Mouse (Mus musculus) hindbrain, postnatal 0 days (tissue): ENCODE results near the gene Efna5. TPM values are rescaled to one million over a fixed set of nuclear protein-coding genes. Genes with fewer than 3 reads are reported as not detected.

ENCODE experiments used
- ATAC-seq: fragments of 200-750 bp; cut with Nextera tagmentation; 2 replicates; pipeline ENCODE4 v1.8.0; 2017; ENCODE audit warnings: mild to moderate bottlenecking, moderate TSS enrichment, moderate library complexity
- DNase-seq: peaks from one replicate; pipeline ENCODE4 v3.0.0-alpha.2; 2015; ENCODE audit warnings: low spot score
- H3K27ac ChIP-seq: fragments of 300-500 bp; sonication (generic); 2 replicates; pipeline ENCODE4 v1.5.1; 2014; ENCODE audit warnings: mild to moderate bottlenecking
- H3K27me3 ChIP-seq: fragments of 300-500 bp; sonication (generic); 2 replicates; pipeline ENCODE4 v1.6.1; 2014; ENCODE audit warnings: low read length, mixed read lengths; ENCODE audit not compliant: insufficient read depth
- H3K36me3 ChIP-seq: fragments of 300-500 bp; sonication (generic); 2 replicates; pipeline ENCODE4 v1.6.1; 2014; ENCODE audit warnings: low read length, mixed read lengths; ENCODE audit not compliant: insufficient read depth
- H3K4me1 ChIP-seq: fragments of 300-500 bp; sonication (generic); 2 replicates; pipeline ENCODE4 v1.6.1; 2014; ENCODE audit warnings: antibody characterized with exemption, low read length, mixed read lengths; ENCODE audit not compliant: insufficient read depth
- H3K4me2 ChIP-seq: fragments of 300-500 bp; sonication (generic); 2 replicates; pipeline ENCODE4 v1.6.1; 2014; ENCODE audit warnings: low read depth, mild to moderate bottlenecking, low read length, moderate library complexity, mixed read lengths
- H3K4me3 ChIP-seq: fragments of 300-500 bp; sonication (generic); 2 replicates; pipeline ENCODE4 v1.5.1; 2014; ENCODE audit warnings: low read length
- H3K9ac ChIP-seq: fragments of 300-500 bp; sonication (generic); replicated peaks from 2 replicates; pipeline ENCODE4 v1.6.1; 2014; ENCODE audit warnings: mild to moderate bottlenecking, low read length, moderate library complexity, mixed read lengths
- H3K9me3 ChIP-seq: fragments of 300-500 bp; sonication (generic); 2 replicates; pipeline ENCODE4 v1.6.1; 2016; ENCODE audit warnings: low read length, mixed read lengths
- CTCF ChIP-seq: IDR thresholded peaks from 2 replicates; pipeline ENCODE4 v1.5.1; 2016; ENCODE audit warnings: antibody characterized with exemption, control low read depth, low read depth
- WGBS: fragments of 180-500 bp; shearing (Covaris S2); extraction: QIAGEN DNeasy Blood & Tissue Kit; methylation state at CpG from one replicate; pipeline ENCODE4 v1.1.7; 2014; 5-methylcytosine and 5-hydroxymethylcytosine counted together
- polyA plus RNA-seq: library from polyadenylated mRNA; unstranded; fragments of >200 nt; fragmentation: Nextera tagmentation; extraction: Ambion mirVana; gene quantifications from 2 replicates; pipeline ENCODE4 v1.2.1, GENCODE M21; 2015
- total RNA-seq: library from RNA; depleted of rRNA; stranded (reverse); fragments of >200 nt; gene quantifications from 2 replicates; pipeline ENCODE4 v1.2.3, GENCODE M21; 2014

The Efna5 gene
- total and polyA plus RNA-seq, 2 experiments from 2014 or later: 5.3 to 40.2 TPM

DNA sequence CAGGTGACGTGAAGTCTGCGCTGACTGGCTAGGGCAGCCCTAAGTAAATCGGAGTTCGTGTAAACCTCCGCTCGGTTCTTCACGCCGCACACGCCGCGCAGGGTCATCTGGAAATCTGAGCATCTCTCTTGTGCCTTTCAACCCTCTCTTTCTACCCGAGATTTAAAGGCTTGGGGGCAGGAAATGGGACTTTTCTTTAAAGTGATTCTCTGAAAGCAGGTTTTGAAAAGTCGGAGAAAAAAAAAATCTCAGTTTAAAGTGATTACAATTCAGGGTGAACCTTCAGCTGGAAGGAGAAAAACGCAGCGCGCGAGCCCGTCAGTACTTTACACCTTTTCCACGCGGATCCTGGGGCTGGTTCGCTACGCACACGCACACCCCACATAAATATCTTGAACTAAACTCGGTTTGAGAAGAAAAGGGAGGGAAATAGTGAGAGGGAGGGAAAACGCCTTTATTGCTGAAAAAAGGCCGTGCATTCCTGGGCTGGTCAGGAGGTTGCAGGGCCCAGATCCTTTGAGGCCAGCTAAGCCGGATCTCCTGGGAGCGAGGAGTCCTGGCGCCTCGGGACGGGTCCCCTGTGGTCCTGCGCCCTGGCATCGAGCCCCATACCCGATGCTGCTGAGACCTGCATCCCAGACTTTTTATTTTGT is 2.5 kb upstream of the Efna5 start:
- DNase-seq: no peak
- under 1% methylated on average over 34 of the region's 34 CpGs for WGBS
- no peaks in the 10 kb centered on the region for H3K36me3 ChIP-seq
- no peaks in the 10 kb centered on the region for H3K4me1 ChIP-seq
- H3K27me3 ChIP-seq: no peaks in the 10 kb centered on the region
- no peak for TF ChIP-seq CTCF
- H3K9ac ChIP-seq: peak overlapping the region; percentile 73
- H3K9me3 ChIP-seq: no peaks in the 10 kb centered on the region
- ATAC-seq: no peak; the same call in 1 of the 2 replicates
- H3K4me3 ChIP-seq: peak overlapping the region; percentile 83
- H3K27ac ChIP-seq: peak overlapping the region; percentile 80
- peak overlapping the region; percentile 99 for H3K4me2 ChIP-seq

- H3K9ac ChIP-seq: peak overlapping the region; percentile 73
Observed at GRCm38 (mm10) chr17:62882726-62883475, 1.8 kb upstream of the Efna5 start.

DNA sequence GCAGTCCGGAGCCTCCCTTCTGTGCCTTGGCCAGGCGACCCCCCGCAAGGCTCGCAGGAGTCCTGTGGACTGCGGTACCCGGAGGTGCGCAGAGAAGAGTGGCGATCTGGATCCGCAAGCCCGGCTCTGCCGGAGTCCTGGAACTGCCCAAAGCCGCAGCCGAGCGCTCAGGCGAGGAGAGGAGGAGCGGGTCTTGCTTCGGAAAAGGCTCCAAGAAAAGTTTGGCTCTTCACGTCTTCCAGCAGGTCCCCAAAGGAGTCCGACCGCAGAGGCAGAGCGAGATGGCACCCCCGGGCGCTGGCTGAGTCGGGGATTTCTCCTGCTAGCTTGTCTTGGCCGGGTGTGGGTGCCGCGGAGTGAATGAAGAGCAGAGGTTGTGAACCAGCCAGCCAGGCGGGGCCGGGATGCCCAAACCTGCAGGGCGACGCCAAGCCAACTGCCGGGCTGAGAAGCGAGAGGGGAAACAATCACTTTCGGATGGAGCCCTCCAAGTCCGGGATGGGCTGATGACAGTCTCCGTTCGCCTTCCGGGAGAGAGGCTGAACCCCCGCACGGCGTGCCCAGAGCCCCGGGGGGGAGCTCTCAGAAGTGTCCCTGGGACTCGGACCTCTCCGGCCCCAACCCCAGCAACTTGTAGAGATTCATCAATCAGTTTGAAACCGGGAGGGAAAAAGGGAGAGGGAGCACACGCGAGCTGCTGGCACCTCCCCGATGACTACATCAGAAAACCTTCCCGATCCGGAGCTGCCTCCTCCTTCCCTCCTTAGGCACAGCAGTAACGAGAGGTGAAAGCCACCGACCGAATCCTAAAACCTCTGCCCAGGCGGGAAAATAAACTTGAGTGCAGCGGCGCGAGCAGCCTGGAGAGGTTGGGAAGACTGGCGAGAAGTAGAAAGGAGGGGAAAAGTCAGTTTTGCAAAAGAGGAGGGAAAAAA is 941 bp upstream of the Efna5 start:
- peak overlapping the region; percentile 99 for H3K4me2 ChIP-seq
- H3K4me1 ChIP-seq: no peaks in the 10 kb centered on the region
- under 1% methylated on average over 57 of the region's 58 CpGs for WGBS
- DNase-seq (peak; percentile 65), ATAC-seq (peak; percentile 25)
- no peak for TF ChIP-seq CTCF
- peak overlapping the region; percentile 73 for H3K9ac ChIP-seq
- peak overlapping the region; percentile 80 for H3K27ac ChIP-seq
- H3K27me3 ChIP-seq: no peaks in the 10 kb centered on the region
- H3K9me3 ChIP-seq: no peaks in the 10 kb centered on the region
- H3K36me3 ChIP-seq: no peaks in the 10 kb centered on the region
- peak overlapping the region; percentile 83 for H3K4me3 ChIP-seq

More at GRCm38 (mm10) chr17:62882726-62883475, 1.8 kb upstream of the Efna5 start:
- H3K4me1 ChIP-seq: no peaks in the 10 kb centered on the region
- H3K27ac ChIP-seq: peak overlapping the region; percentile 80
- no peaks in the 10 kb centered on the region for H3K36me3 ChIP-seq
- peak; percentile 90 for ATAC-seq
- H3K9me3 ChIP-seq: no peaks in the 10 kb centered on the region
- no peaks in the 10 kb centered on the region for H3K27me3 ChIP-seq
- peak overlapping the region; percentile 83 for H3K4me3 ChIP-seq
- WGBS: 0% methylated on average over 33 of the region's 53 CpGs
- DNase-seq: peak; percentile 93
- peak overlapping the region; percentile 99 for H3K4me2 ChIP-seq
- no peak for TF ChIP-seq CTCF

DNA sequence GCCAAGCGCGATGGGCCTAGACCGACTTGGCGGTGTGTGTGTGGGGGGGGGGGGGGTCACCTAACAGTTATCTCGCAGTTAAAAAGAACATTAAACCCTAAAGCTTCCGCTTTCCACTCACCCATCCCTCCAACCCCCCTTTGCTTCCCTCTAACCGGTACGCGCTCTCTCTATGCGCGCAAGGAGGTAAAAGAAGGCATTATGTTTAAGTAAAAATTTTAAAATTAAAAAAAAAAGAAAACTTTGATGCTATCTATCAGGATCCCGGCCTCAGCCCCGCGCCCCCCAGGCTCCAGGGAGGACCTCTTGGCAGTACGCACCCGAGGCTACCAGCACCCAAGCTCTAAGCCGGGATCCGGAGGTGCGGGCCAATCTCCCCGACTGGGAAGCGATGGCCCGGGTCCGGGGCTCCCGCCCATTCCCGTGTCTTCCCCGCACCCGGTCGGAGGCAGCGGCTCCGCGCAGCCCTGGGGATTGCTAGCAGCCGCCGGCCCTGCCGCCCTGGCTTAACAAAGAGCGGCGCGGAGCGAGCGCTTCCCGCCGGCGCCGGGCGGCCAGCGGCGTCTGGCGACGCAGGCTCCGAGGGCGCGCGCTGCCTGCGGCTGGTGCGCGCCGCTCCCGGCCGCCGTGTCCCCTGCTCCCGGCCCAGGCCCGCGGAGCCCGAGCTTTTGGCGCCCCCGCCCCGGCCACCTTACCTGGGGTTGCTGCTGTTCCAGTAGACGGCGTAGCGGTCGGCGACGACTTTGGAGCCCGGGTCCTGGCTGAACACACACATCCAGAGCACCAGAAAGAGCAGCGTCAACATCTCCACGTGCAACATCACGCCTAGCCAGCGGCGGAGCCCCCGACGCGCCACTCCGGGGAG is 574 bp downstream of the Efna5 start:
- no peak for TF ChIP-seq CTCF
- Histone ChIP-seq H3K4me2 (peak overlapping the region; percentile 99), H3K27ac (peak overlapping the region; percentile 80), H3K9me3 (no peaks in the 10 kb centered on the region), H3K27me3 (no peaks in the 10 kb centered on the region), H3K4me1 (no peaks in the 10 kb centered on the region), H3K9ac (peak overlapping the region; percentile 73), H3K36me3 (no peaks in the 10 kb centered on the region), H3K4me3 (peak overlapping the region; percentile 83)
- DNase-seq (peak; percentile 68), ATAC-seq (peak; percentile 8)
- WGBS: under 1% methylated on average over 68 of the region's 82 CpGs

GRCm38 (mm10) chr17:62879526-62880310 is 1.4 kb downstream of the Efna5 start:
- peak overlapping the region; percentile 99 for H3K4me2 ChIP-seq
- H3K36me3 ChIP-seq: no peaks in the 10 kb centered on the region
- peak overlapping the region; percentile 80; the same call in 1 of the 2 replicates for H3K27ac ChIP-seq
- no peaks in the 10 kb centered on the region for H3K27me3 ChIP-seq
- no peak for ATAC-seq
- H3K4me1 ChIP-seq: no peaks in the 10 kb centered on the region
- no peaks in the 10 kb centered on the region for H3K9me3 ChIP-seq
- H3K9ac ChIP-seq: peak overlapping the region; percentile 73
- DNase-seq: peak; percentile 61
- WGBS: under 1% methylated on average over 42 of the region's 45 CpGs
- H3K4me3 ChIP-seq: peak overlapping the region; percentile 83
- TF ChIP-seq CTCF: no peak
